Mouse (Mus musculus) heart, adult 2 months (tissue): ENCODE measurements around the gene Cuta.

Source experiments
- CTCF ChIP-seq: fragments of 200-600 bp; IDR thresholded peaks from 2 replicates; pipeline ENCODE4 v1.8.1; 2022; ENCODE audit warnings: antibody characterized with exemption, mild to moderate bottlenecking, moderate library complexity
- POLR2A ChIP-seq: fragments of 200-500 bp; IDR thresholded peaks from 2 replicates; pipeline ENCODE4 v1.6.1; 2011; ENCODE audit warnings: mild to moderate bottlenecking, low read depth, low read length, control low read depth; ENCODE audit not compliant: insufficient read depth

DNA sequence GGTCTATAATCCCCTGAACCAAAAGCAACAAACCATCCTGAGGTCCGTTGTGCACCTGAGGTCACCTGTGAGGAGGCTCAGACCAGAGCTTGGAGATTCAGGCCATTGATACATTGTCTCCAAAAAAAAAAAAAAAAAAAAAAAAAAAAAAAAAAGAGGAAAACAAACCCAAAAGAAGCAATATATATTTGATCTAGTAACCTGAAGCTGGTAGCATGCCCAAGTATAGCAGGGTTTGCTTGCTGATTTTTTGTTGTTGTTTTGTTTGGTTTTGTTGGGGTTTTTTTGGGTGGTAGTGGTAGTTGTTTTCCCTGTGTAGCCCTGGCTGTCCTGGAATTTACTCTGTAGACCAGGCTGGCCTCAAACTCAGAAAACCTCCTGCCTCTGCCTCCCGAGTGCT, 21.0 kb downstream of the Cuta start:
- no peak for TF ChIP-seq CTCF
- TF ChIP-seq POLR2A: no peak
